Mouse (Mus musculus) limb, embryonic 14.5 days (tissue): ENCODE measurements around the gene Dennd6b. TPM values are rescaled to one million over a fixed set of nuclear protein-coding genes. Genes with fewer than 3 reads are reported as not detected.

Experiments
- ATAC-seq: fragments of 200-750 bp; cut with Nextera tagmentation; 2 replicates; pipeline ENCODE4 v1.8.0; 2017; ENCODE audit warnings: low read depth, moderate number of reproducible peaks, moderate TSS enrichment; ENCODE audit not compliant: low FRiP score
- DNase-seq: peaks from one replicate; pipeline ENCODE4 v3.0.0-alpha.2; 2015; ENCODE audit warnings: low spot score
- H3K27ac ChIP-seq: fragments of 300-500 bp; sonication (generic); replicated peaks from 2 replicates; pipeline ENCODE4 v1.5.1; 2014; ENCODE audit warnings: low read depth, mild to moderate bottlenecking, low read length, moderate library complexity, mixed read lengths
- H3K27me3 ChIP-seq: fragments of 300-500 bp; sonication (generic); 2 replicates; pipeline ENCODE4 v1.6.1; 2014; ENCODE audit warnings: low read length, mixed read lengths; ENCODE audit not compliant: control insufficient read depth, insufficient read depth
- H3K36me3 ChIP-seq: fragments of 300-500 bp; sonication (generic); 2 replicates; pipeline ENCODE4 v1.6.1; 2014; ENCODE audit warnings: mild to moderate bottlenecking, low read length, moderate library complexity, mixed read lengths; ENCODE audit not compliant: control insufficient read depth, insufficient read depth
- H3K4me1 ChIP-seq: fragments of 300-500 bp; sonication (generic); 2 replicates; pipeline ENCODE4 v1.6.1; 2014; ENCODE audit warnings: antibody characterized with exemption, low read length, mixed read lengths; ENCODE audit not compliant: control insufficient read depth, insufficient read depth
- H3K4me2 ChIP-seq: fragments of 300-500 bp; sonication (generic); replicated peaks from 2 replicates; pipeline ENCODE4 v1.6.1; 2014; ENCODE audit warnings: low read depth, mild to moderate bottlenecking, low read length, moderate library complexity; ENCODE audit not compliant: severe bottlenecking
- H3K4me3 ChIP-seq: fragments of 300-500 bp; sonication (generic); replicated peaks from 2 replicates; pipeline ENCODE4 v1.5.1; 2014; ENCODE audit warnings: low read length
- H3K9ac ChIP-seq: fragments of 300-500 bp; sonication (generic); 2 replicates; pipeline ENCODE4 v1.6.1; 2014; ENCODE audit warnings: mild to moderate bottlenecking, low read depth, low read length, moderate library complexity; ENCODE audit not compliant: severe bottlenecking
- H3K9me3 ChIP-seq: fragments of 300-500 bp; sonication (generic); 2 replicates; pipeline ENCODE4 v1.6.1; 2016; ENCODE audit warnings: low read length; ENCODE audit not compliant: control insufficient read depth
- POLR2A ChIP-seq: fragments of 200-500 bp; IDR thresholded peaks from 2 replicates; pipeline ENCODE4 v1.8.0; 2012; ENCODE audit warnings: inconsistent platforms, mild to moderate bottlenecking, moderate library complexity, borderline replicate concordance; ENCODE audit not compliant: insufficient read depth, insufficient read length; ENCODE audit errors: extremely low read depth
- WGBS: fragments of 180-500 bp; shearing (Covaris S2); extraction: QIAGEN DNeasy Blood & Tissue Kit; methylation state at CpG from one replicate; pipeline ENCODE4 v1.1.7; 2014; 5-methylcytosine and 5-hydroxymethylcytosine counted together
- polyA plus RNA-seq, 2 experiments: library from polyadenylated mRNA; depleted of rRNA in 1 of 2; stranded (reverse) in 1 of 2; unstranded in 1 of 2; fragments of >200 nt; fragmentation: Nextera tagmentation in 1 of 2; extraction: Ambion mirVana in 1 of 2; gene quantifications; 2 replicates each; pipeline versions ENCODE4 v1.2.1 to v1.2.3; 2012 to 2014

Gene Dennd6b
- polyA plus RNA-seq, 2 experiments: 12.7 to 39.2 TPM

DNA sequence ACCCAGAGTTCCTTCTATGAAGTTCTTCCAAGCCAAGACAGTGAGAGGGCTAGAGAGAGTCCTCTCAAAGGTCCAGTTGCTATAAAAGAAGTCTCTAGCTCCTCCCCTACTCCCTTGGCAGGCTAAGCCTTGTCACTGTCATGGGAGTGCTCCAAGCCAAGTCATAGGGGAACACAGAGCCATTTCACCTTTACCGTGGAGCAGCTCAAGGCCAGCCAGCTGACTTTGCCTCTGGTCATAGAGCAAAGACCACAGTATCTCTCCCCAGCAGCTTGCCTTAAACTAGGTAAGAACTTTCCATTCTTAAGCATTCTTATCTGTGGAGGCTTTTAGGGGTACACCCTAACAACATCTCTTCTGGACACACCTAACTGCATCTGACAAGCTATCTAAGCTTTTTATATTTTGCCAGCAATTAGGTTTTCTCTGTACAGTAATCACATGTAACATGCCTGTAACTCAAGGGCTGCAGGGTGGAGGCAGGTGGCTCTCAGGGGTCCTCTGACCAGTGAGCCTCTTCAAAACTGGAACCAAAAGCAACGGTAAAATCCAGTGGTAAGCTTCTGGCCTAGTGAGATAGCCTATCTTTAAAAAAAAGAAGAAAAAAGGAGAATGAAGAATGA, 19.4 kb upstream of the Dennd6b start:
- no peak overlapping the region for H3K9ac ChIP-seq
- ATAC-seq (no peak), DNase-seq (no peak)
- peaks cover 14% of the 10 kb centered on the region; the same call in 1 of the 2 replicates for H3K36me3 ChIP-seq
- no peaks in the 10 kb centered on the region for H3K27me3 ChIP-seq
- H3K4me1 ChIP-seq: peaks cover 8% of the 10 kb centered on the region; the same call in 1 of the 2 replicates
- no peak overlapping the region for H3K4me2 ChIP-seq
- 90% methylated on average over 2 of the region's 2 CpGs for WGBS
- H3K4me3 ChIP-seq: no peak overlapping the region
- no peak overlapping the region for H3K27ac ChIP-seq
- TF ChIP-seq POLR2A: no peak
- H3K9me3 ChIP-seq: no peaks in the 10 kb centered on the region

DNA sequence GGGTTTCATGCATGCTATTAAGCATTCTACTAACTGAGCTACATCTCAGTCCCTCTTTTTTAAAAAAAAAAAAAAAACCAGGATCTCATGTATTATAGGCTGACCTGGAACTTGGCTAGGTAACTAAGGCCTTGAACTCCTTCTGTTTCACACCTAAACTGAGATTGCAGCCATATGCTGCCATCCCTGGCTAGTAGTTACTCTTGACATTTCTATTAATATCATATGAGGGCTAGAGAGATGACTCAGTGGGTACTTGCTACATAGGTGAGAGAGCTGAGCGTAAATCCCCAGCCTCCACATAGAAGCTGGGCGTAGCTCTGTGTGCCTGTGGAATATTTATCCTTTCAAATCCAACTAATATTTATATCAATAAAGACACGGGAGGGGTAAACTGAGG, 18.7 kb upstream of the Dennd6b start:
- DNase-seq: no peak
- ATAC-seq: no peak
- Histone ChIP-seq H3K9ac (no peak overlapping the region), H3K9me3 (no peaks in the 10 kb centered on the region), H3K4me3 (no peak overlapping the region), H3K27me3 (no peaks in the 10 kb centered on the region), H3K4me2 (no peak overlapping the region), H3K4me1 (peaks cover 8% of the 10 kb centered on the region; the same call in 1 of the 2 replicates), H3K27ac (no peak overlapping the region), H3K36me3 (peaks cover 14% of the 10 kb centered on the region; the same call in 1 of the 2 replicates)
- TF ChIP-seq POLR2A: no peak
- 96% methylated on average over 3 of the region's 3 CpGs for WGBS

DNA sequence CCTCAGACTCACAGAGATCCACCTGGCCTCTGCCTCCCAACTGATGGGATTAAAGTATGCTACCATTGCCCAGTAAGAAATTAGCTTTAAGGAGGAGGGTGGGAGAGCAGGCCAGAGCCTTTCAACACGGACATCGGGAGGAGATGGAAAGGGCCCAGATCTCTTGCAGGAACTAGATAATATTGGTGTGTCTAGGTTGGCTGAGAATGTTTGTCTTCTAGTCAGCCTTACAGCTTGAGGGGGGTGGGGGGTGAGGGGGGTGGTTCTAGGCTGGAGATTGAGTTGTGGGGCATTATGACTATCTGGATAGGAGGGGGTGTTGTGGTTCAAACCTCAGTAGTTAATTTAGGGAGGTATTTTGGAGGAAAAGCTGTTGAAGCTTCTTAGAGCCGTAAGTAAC, 17.2 kb upstream of the Dennd6b start:
- H3K4me3 ChIP-seq: no peak overlapping the region
- no peak overlapping the region for H3K4me2 ChIP-seq
- H3K27me3 ChIP-seq: no peaks in the 10 kb centered on the region
- H3K36me3 ChIP-seq: peaks cover 14% of the 10 kb centered on the region; the same call in 1 of the 2 replicates
- 89% methylated on average over 3 of the region's 3 CpGs for WGBS
- no peaks in the 10 kb centered on the region for H3K9me3 ChIP-seq
- no peak overlapping the region for H3K27ac ChIP-seq
- DNase-seq: no peak
- H3K4me1 ChIP-seq: peaks cover 8% of the 10 kb centered on the region; the same call in 1 of the 2 replicates
- no peak for ATAC-seq
- no peak for TF ChIP-seq POLR2A
- no peak overlapping the region for H3K9ac ChIP-seq

- Histone ChIP-seq H3K27ac (no peak overlapping the region), H3K4me2 (peak overlapping the region; percentile 85), H3K4me3 (peak overlapping the region; percentile 94), H3K4me1 (peaks cover 8% of the 10 kb centered on the region; the same call in 1 of the 2 replicates), H3K27me3 (no peaks in the 10 kb centered on the region), H3K36me3 (peaks cover 14% of the 10 kb centered on the region; the same call in 1 of the 2 replicates), H3K9me3 (no peaks in the 10 kb centered on the region), H3K9ac (peak overlapping the region; percentile 96; the same call in 1 of the 2 replicates)
- no peak for ATAC-seq
- no peak for TF ChIP-seq POLR2A
- WGBS: 48% methylated on average over 6 of the region's 6 CpGs
- DNase-seq: no peak
Observed at GRCm38 (mm10) chr15:89212495-89212894, 16.2 kb upstream of the Dennd6b start.

GRCm38 (mm10) chr15:89211716-89212461, 15.6 kb upstream of the Dennd6b start:
- Histone ChIP-seq H3K36me3 (peaks cover 14% of the 10 kb centered on the region; the same call in 1 of the 2 replicates), H3K4me2 (peak overlapping the region; percentile 85), H3K9ac (peak overlapping the region; percentile 96), H3K9me3 (no peaks in the 10 kb centered on the region), H3K27ac (peak overlapping the region; percentile 65; the same call in 1 of the 2 replicates), H3K4me3 (peak overlapping the region; percentile 94), H3K4me1 (peaks cover 8% of the 10 kb centered on the region; the same call in 1 of the 2 replicates), H3K27me3 (no peaks in the 10 kb centered on the region)
- 2% methylated on average over 27 of the region's 35 CpGs for WGBS
- DNase-seq (no peak), ATAC-seq (peak; percentile 46)
- TF ChIP-seq POLR2A: 0 out of 2 replicates have a peak, but pooled peaks have one; percentile 4
